Mouse (Mus musculus) gastrocnemius, adult 2 months (tissue): ENCODE measurements around the gene Clstn2. TPM values are rescaled to one million over a fixed set of nuclear protein-coding genes. Genes with fewer than 3 reads are reported as not detected.

ENCODE experiments used
- DNase-seq: peaks from one replicate; pipeline ENCODE4 v3.0.0; 2022
- H3K27ac ChIP-seq: fragments of 200-600 bp; 2 replicates; pipeline ENCODE4 v1.8.1; 2022; ENCODE audit warnings: mild to moderate bottlenecking
- H3K4me3 ChIP-seq: fragments of 200-600 bp; 2 replicates; pipeline ENCODE4 v1.8.1; 2022; ENCODE audit warnings: mild to moderate bottlenecking, moderate library complexity
- CTCF ChIP-seq: fragments of 200-600 bp; IDR thresholded peaks from 2 replicates; pipeline ENCODE4 v1.8.1; 2022; ENCODE audit warnings: antibody characterized with exemption, mild to moderate bottlenecking, moderate library complexity
- intact Hi-C: fragments of 180-260 bp; cut with DNase I; formaldehyde crosslinking; loops from one replicate; pipeline ENCODE4 v1.15.1; 2025
- total RNA-seq, 2 experiments: library from RNA; stranded (reverse); gene quantifications; 2 replicates each; pipeline ENCODE4 v1.2.3; 2021

Clstn2 gene
- total RNA-seq, 2 experiments from 2014 or later, result 0.74 to 1.2 TPM

- Histone ChIP-seq H3K27ac (no peak overlapping the region), H3K4me3 (no peak overlapping the region)
- intact Hi-C loops, result no loop called here
- TF ChIP-seq CTCF, result no peak
- DNase-seq, result no peak
Observed at GRCm38 (mm10) chr9:97867013-97867700, 165.8 kb downstream of the Clstn2 start.

GRCm38 (mm10) chr9:97852859-97853258 is 180.1 kb downstream of the Clstn2 start:
- no peak for TF ChIP-seq CTCF
- no peak overlapping the region for H3K27ac ChIP-seq
- H3K4me3 ChIP-seq, result no peak overlapping the region
- intact Hi-C loops, result no loop called here
- no peak for DNase-seq

- TF ChIP-seq CTCF, result no peak
Observed at GRCm38 (mm10) chr9:97847873-97848838, 184.8 kb downstream of the Clstn2 start.

GRCm38 (mm10) chr9:97842054-97842453 is 190.9 kb downstream of the Clstn2 start:
- TF ChIP-seq CTCF, result no peak
- DNase-seq, result no peak
- H3K27ac ChIP-seq, result no peak overlapping the region
- no peak overlapping the region for H3K4me3 ChIP-seq
- intact Hi-C loops, result no loop called here

More at GRCm38 (mm10) chr9:97847873-97848838, 184.8 kb downstream of the Clstn2 start:
- Histone ChIP-seq H3K4me3 (no peak overlapping the region), H3K27ac (no peak overlapping the region)
- DNase-seq, result peak; percentile 55
- intact Hi-C loops, result no loop called here

- no peak overlapping the region for H3K27ac ChIP-seq
- intact Hi-C loops, result no loop called here
- no peak for DNase-seq
- H3K4me3 ChIP-seq, result no peak overlapping the region
- TF ChIP-seq CTCF, result no peak
Observed at GRCm38 (mm10) chr9:97831216-97831615, 201.8 kb downstream of the Clstn2 start.

GRCm38 (mm10) chr9:97829919-97830318 is 203.1 kb downstream of the Clstn2 start:
- Histone ChIP-seq H3K27ac (no peak overlapping the region), H3K4me3 (no peak overlapping the region)
- intact Hi-C loops, result no loop called here
- no peak for TF ChIP-seq CTCF
- no peak for DNase-seq

GRCm38 (mm10) chr9:97827689-97828088 is 205.3 kb downstream of the Clstn2 start:
- Histone ChIP-seq H3K27ac (no peak overlapping the region), H3K4me3 (no peak overlapping the region)
- intact Hi-C loops, result no loop called here
- no peak for DNase-seq
- no peak for TF ChIP-seq CTCF

GRCm38 (mm10) chr9:97826077-97826947 is 206.7 kb downstream of the Clstn2 start:
- H3K27ac ChIP-seq, result no peak overlapping the region
- intact Hi-C loops, result no loop called here
- no peak for TF ChIP-seq CTCF

GRCm38 (mm10) chr9:97817116-97817515 is 215.9 kb downstream of the Clstn2 start:
- no peak overlapping the region for H3K27ac ChIP-seq

More at GRCm38 (mm10) chr9:97826077-97826947, 206.7 kb downstream of the Clstn2 start:
- no peak overlapping the region for H3K4me3 ChIP-seq
- DNase-seq, result no peak

GRCm38 (mm10) chr9:97816143-97816805 is 216.7 kb downstream of the Clstn2 start:
- DNase-seq, result no peak
- Histone ChIP-seq H3K4me3 (no peak overlapping the region), H3K27ac (no peak overlapping the region)
- intact Hi-C loops, result no loop called here
- no peak for TF ChIP-seq CTCF

More at GRCm38 (mm10) chr9:97817116-97817515, 215.9 kb downstream of the Clstn2 start:
- TF ChIP-seq CTCF, result no peak
- intact Hi-C loops, result no loop called here
- DNase-seq, result no peak
- no peak overlapping the region for H3K4me3 ChIP-seq

GRCm38 (mm10) chr9:97813157-97813556 is 219.8 kb downstream of the Clstn2 start:
- DNase-seq, result no peak
- Histone ChIP-seq H3K4me3 (no peak overlapping the region), H3K27ac (no peak overlapping the region)
- no peak for TF ChIP-seq CTCF
- intact Hi-C loops, result no loop called here

GRCm38 (mm10) chr9:97807031-97807430 is 225.9 kb downstream of the Clstn2 start:
- intact Hi-C loops, result no loop called here
- DNase-seq, result no peak
- Histone ChIP-seq H3K4me3 (no peak overlapping the region), H3K27ac (no peak overlapping the region)
- TF ChIP-seq CTCF, result no peak
